Mouse (Mus musculus) liver, embryonic 15.5 days (tissue): ENCODE data around the gene Gabarapl2. TPM values are rescaled to one million over a fixed set of nuclear protein-coding genes. Genes with fewer than 3 reads are reported as not detected.

Experiments used
- ATAC-seq: fragments of 200-750 bp; cut with Nextera tagmentation; 2 replicates; pipeline ENCODE4 v1.8.0; 2017; ENCODE audit warnings: moderate number of reproducible peaks, mild to moderate bottlenecking, moderate library complexity; ENCODE audit not compliant: insufficient read depth
- H3K27ac ChIP-seq: fragments of 300-500 bp; sonication (generic); replicated peaks from 2 replicates; pipeline ENCODE4 v1.5.1; 2015; ENCODE audit warnings: mild to moderate bottlenecking, inconsistent platforms
- H3K27me3 ChIP-seq: fragments of 300-500 bp; sonication (generic); 2 replicates; pipeline ENCODE4 v1.6.1; 2015; ENCODE audit warnings: mild to moderate bottlenecking, inconsistent platforms
- H3K36me3 ChIP-seq: fragments of 300-500 bp; sonication (generic); replicated peaks from 2 replicates; pipeline ENCODE4 v1.6.1; 2015; ENCODE audit warnings: moderate library complexity, mild to moderate bottlenecking, inconsistent platforms
- H3K4me1 ChIP-seq: fragments of 300-500 bp; sonication (generic); replicated peaks from 2 replicates; pipeline ENCODE4 v1.6.1; 2015; ENCODE audit warnings: inconsistent platforms
- H3K4me2 ChIP-seq: fragments of 300-500 bp; sonication (generic); 2 replicates; pipeline ENCODE4 v1.6.1; 2015; ENCODE audit warnings: moderate library complexity, mild to moderate bottlenecking, inconsistent platforms
- H3K4me3 ChIP-seq: fragments of 300-500 bp; sonication (generic); replicated peaks from 2 replicates; pipeline ENCODE4 v1.5.1; 2015; ENCODE audit warnings: mild to moderate bottlenecking, inconsistent platforms
- H3K9ac ChIP-seq: fragments of 300-500 bp; sonication (generic); 2 replicates; pipeline ENCODE4 v1.6.1; 2015; ENCODE audit warnings: moderate library complexity, mild to moderate bottlenecking, inconsistent platforms
- H3K9me3 ChIP-seq: fragments of 300-500 bp; sonication (generic); replicated peaks from 2 replicates; pipeline ENCODE4 v1.6.1; 2016; ENCODE audit warnings: inconsistent platforms
- WGBS: fragments of 180-500 bp; shearing (Covaris S2); methylation state at CpG from one replicate; pipeline ENCODE4 v1.1.7; 2015; ENCODE audit warnings: mixed read lengths; ENCODE audit not compliant: insufficient replicate concordance; 5-methylcytosine and 5-hydroxymethylcytosine counted together
- polyA plus RNA-seq: library from polyadenylated mRNA; unstranded; fragments of >200 nt; fragmentation: Nextera tagmentation; extraction: Ambion mirVana; gene quantifications from 2 replicates; pipeline ENCODE4 v1.2.1, GENCODE M21; 2015

The Gabarapl2 gene
- polyA plus RNA-seq, 1 experiment from 2014 or later: 198 TPM

GRCm38 (mm10) chr8:111955879-111956278, 15.4 kb downstream of the Gabarapl2 start:
- 70% methylated on average over 5 of the region's 5 CpGs for WGBS
- Histone ChIP-seq H3K4me3 (no peak overlapping the region), H3K9me3 (no peaks in the 10 kb centered on the region), H3K9ac (no peak overlapping the region), H3K36me3 (peaks cover 57% of the 10 kb centered on the region), H3K4me2 (no peak overlapping the region), H3K27ac (no peak overlapping the region), H3K4me1 (no peaks in the 10 kb centered on the region), H3K27me3 (no peaks in the 10 kb centered on the region)
- ATAC-seq: no peak

- no peaks in the 10 kb centered on the region for H3K4me1 ChIP-seq
- 71% methylated on average over 2 of the region's 2 CpGs for WGBS
These were observed 16.7 kb downstream of the Gabarapl2 start for GRCm38 (mm10) chr8:111957231-111957630.

GRCm38 (mm10) chr8:111960591-111961321, 20.3 kb downstream of the Gabarapl2 start:
- ATAC-seq: peak; percentile 12; the same call in 1 of the 2 replicates
- Histone ChIP-seq H3K4me1 (no peaks in the 10 kb centered on the region), H3K36me3 (peaks cover 20% of the 10 kb centered on the region), H3K4me3 (no peak overlapping the region), H3K27me3 (no peaks in the 10 kb centered on the region), H3K9ac (no peak overlapping the region), H3K4me2 (no peak overlapping the region), H3K27ac (no peak overlapping the region), H3K9me3 (no peaks in the 10 kb centered on the region)
- 73% methylated on average over 15 of the region's 15 CpGs for WGBS

More at GRCm38 (mm10) chr8:111957231-111957630, 16.7 kb downstream of the Gabarapl2 start:
- no peak for ATAC-seq
- Histone ChIP-seq H3K27ac (no peak overlapping the region), H3K4me2 (no peak overlapping the region), H3K4me3 (no peak overlapping the region), H3K9ac (no peak overlapping the region), H3K36me3 (peaks cover 44% of the 10 kb centered on the region), H3K27me3 (no peaks in the 10 kb centered on the region), H3K9me3 (no peaks in the 10 kb centered on the region)

- H3K9ac ChIP-seq: no peak overlapping the region
These were observed 20.8 kb downstream of the Gabarapl2 start for GRCm38 (mm10) chr8:111961330-111961729.

GRCm38 (mm10) chr8:111962589-111962988, 22.1 kb downstream of the Gabarapl2 start:
- no peak overlapping the region for H3K27ac ChIP-seq
- H3K9ac ChIP-seq: no peak overlapping the region
- H3K4me3 ChIP-seq: no peak overlapping the region
- H3K36me3 ChIP-seq: peaks cover 4% of the 10 kb centered on the region; the same call in 1 of the 2 replicates
- no peaks in the 10 kb centered on the region for H3K9me3 ChIP-seq
- no peaks in the 10 kb centered on the region for H3K27me3 ChIP-seq
- peaks cover 4% of the 10 kb centered on the region; the same call in 1 of the 2 replicates for H3K4me1 ChIP-seq
- no peak overlapping the region for H3K4me2 ChIP-seq
- 62% methylated on average over 1 of the region's 1 CpGs for WGBS
- ATAC-seq: no peak

More at GRCm38 (mm10) chr8:111961330-111961729, 20.8 kb downstream of the Gabarapl2 start:
- Histone ChIP-seq H3K4me1 (no peaks in the 10 kb centered on the region), H3K27me3 (no peaks in the 10 kb centered on the region), H3K9me3 (no peaks in the 10 kb centered on the region), H3K4me2 (no peak overlapping the region), H3K27ac (no peak overlapping the region), H3K36me3 (peaks cover 14% of the 10 kb centered on the region), H3K4me3 (no peak overlapping the region)
- WGBS: 75% methylated on average over 3 of the region's 3 CpGs
- ATAC-seq: no peak

GRCm38 (mm10) chr8:111963091-111963490, 22.6 kb downstream of the Gabarapl2 start:
- Histone ChIP-seq H3K27ac (no peak overlapping the region), H3K36me3 (0 out of 2 replicates have a peak, but pooled peaks cover 2% of the 10 kb centered on the region), H3K9ac (no peak overlapping the region), H3K4me3 (no peak overlapping the region), H3K4me2 (no peak overlapping the region), H3K4me1 (peaks cover 7% of the 10 kb centered on the region; the same call in 1 of the 2 replicates), H3K27me3 (no peaks in the 10 kb centered on the region), H3K9me3 (no peaks in the 10 kb centered on the region)
- no peak for ATAC-seq
- 73% methylated on average over 10 of the region's 10 CpGs for WGBS

GRCm38 (mm10) chr8:111963546-111963945, 23.0 kb downstream of the Gabarapl2 start:
- H3K27me3 ChIP-seq: no peaks in the 10 kb centered on the region
- H3K9ac ChIP-seq: no peak overlapping the region
- H3K4me3 ChIP-seq: no peak overlapping the region
- ATAC-seq: no peak
- peaks cover 7% of the 10 kb centered on the region; the same call in 1 of the 2 replicates for H3K4me1 ChIP-seq
- no peaks in the 10 kb centered on the region for H3K9me3 ChIP-seq
- no peak overlapping the region for H3K27ac ChIP-seq
- H3K36me3 ChIP-seq: 0 out of 2 replicates have a peak, but pooled peaks cover 2% of the 10 kb centered on the region
- 87% methylated on average over 4 of the region's 4 CpGs for WGBS
- H3K4me2 ChIP-seq: no peak overlapping the region

GRCm38 (mm10) chr8:111964351-111964750, 23.8 kb downstream of the Gabarapl2 start:
- H3K4me3 ChIP-seq: no peak overlapping the region
- 0 out of 2 replicates have a peak, but pooled peaks cover 2% of the 10 kb centered on the region for H3K36me3 ChIP-seq
- 59% methylated on average over 5 of the region's 5 CpGs for WGBS
- H3K27ac ChIP-seq: no peak overlapping the region
- ATAC-seq: no peak
- H3K9me3 ChIP-seq: no peaks in the 10 kb centered on the region
- no peaks in the 10 kb centered on the region for H3K27me3 ChIP-seq
- H3K4me1 ChIP-seq: peaks cover 7% of the 10 kb centered on the region; the same call in 1 of the 2 replicates
- H3K9ac ChIP-seq: no peak overlapping the region
- H3K4me2 ChIP-seq: no peak overlapping the region

GRCm38 (mm10) chr8:111964849-111965561, 24.5 kb downstream of the Gabarapl2 start:
- Histone ChIP-seq H3K36me3 (0 out of 2 replicates have a peak, but pooled peaks cover 2% of the 10 kb centered on the region), H3K9ac (no peak overlapping the region), H3K4me3 (no peak overlapping the region), H3K4me2 (no peak overlapping the region), H3K4me1 (peaks cover 7% of the 10 kb centered on the region; the same call in 1 of the 2 replicates), H3K27ac (no peak overlapping the region), H3K9me3 (no peaks in the 10 kb centered on the region), H3K27me3 (no peaks in the 10 kb centered on the region)
- no peak for ATAC-seq
- WGBS: 70% methylated on average over 7 of the region's 7 CpGs

GRCm38 (mm10) chr8:111967246-111967870, 26.9 kb downstream of the Gabarapl2 start:
- Histone ChIP-seq H3K27ac (no peak overlapping the region), H3K4me3 (no peak overlapping the region), H3K9ac (no peak overlapping the region), H3K4me1 (peaks cover 7% of the 10 kb centered on the region; the same call in 1 of the 2 replicates), H3K4me2 (no peak overlapping the region), H3K9me3 (no peaks in the 10 kb centered on the region), H3K27me3 (no peaks in the 10 kb centered on the region), H3K36me3 (peaks cover 6% of the 10 kb centered on the region; the same call in 1 of the 2 replicates)
- ATAC-seq: peak; percentile 56; the same call in 1 of the 2 replicates
- WGBS: 37% methylated on average over 5 of the region's 5 CpGs

- no peak for ATAC-seq
- Histone ChIP-seq H3K4me3 (no peak overlapping the region), H3K36me3 (peaks cover 11% of the 10 kb centered on the region), H3K4me1 (peaks cover 7% of the 10 kb centered on the region; the same call in 1 of the 2 replicates), H3K27me3 (no peaks in the 10 kb centered on the region), H3K27ac (no peak overlapping the region), H3K4me2 (no peak overlapping the region), H3K9ac (no peak overlapping the region), H3K9me3 (no peaks in the 10 kb centered on the region)
- WGBS: 78% methylated on average over 10 of the region's 10 CpGs
These were observed 28.0 kb downstream of the Gabarapl2 start for GRCm38 (mm10) chr8:111968541-111968940.
